Mouse (Mus musculus): ENCODE results near the gene Capn5. TPM values are rescaled to one million over a fixed set of nuclear protein-coding genes. Genes with fewer than 3 reads are reported as not detected.

Gene Capn5
- polyA plus RNA-seq, 1 experiment = 17.0 TPM

- TF ChIP-seq CTCF (IDR thresholded peaks at IDR 0.05; ENCODE audit: low read depth, low read length) (peak; percentile 30), POLR2A (IDR thresholded peaks at IDR 0.05; ENCODE audit: insufficient read depth, low read length) (no peak)
- Histone ChIP-seq H3K27me3 (ENCODE audit: control insufficient read depth, insufficient read depth, low read length, poor library complexity, severe bottlenecking) (no peaks in the 10 kb centered on the region), H3K4me3 (ENCODE audit: low read depth, low read length) (no peak overlapping the region), H3K9me3 (replicated peaks; ENCODE audit: control insufficient read depth, insufficient read depth, low read length, poor library complexity, severe bottlenecking) (no peaks in the 10 kb centered on the region), H3K27ac (ENCODE audit: insufficient read depth, low read length) (no peak overlapping the region), H3K9ac (ENCODE audit: low read depth, poor library complexity, severe bottlenecking) (no peak overlapping the region), H3K36me3 (ENCODE audit: control insufficient read depth, insufficient read depth, low read length, poor library complexity, severe bottlenecking) (no peaks in the 10 kb centered on the region), H3K4me1 (ENCODE audit: control insufficient read depth, insufficient read depth, low read length) (peaks cover 16% of the 10 kb centered on the region)
These were observed 27.5 kb downstream of the Capn5 start for GRCm38 (mm10) chr7:98150525-98150924.

- Histone ChIP-seq H3K9me3 (replicated peaks; ENCODE audit: control insufficient read depth, insufficient read depth, low read length, poor library complexity, severe bottlenecking) (no peaks in the 10 kb centered on the region), H3K4me3 (ENCODE audit: low read depth, low read length) (no peak overlapping the region), H3K27ac (ENCODE audit: insufficient read depth, low read length) (no peak overlapping the region), H3K4me1 (ENCODE audit: control insufficient read depth, insufficient read depth, low read length) (peaks cover 16% of the 10 kb centered on the region), H3K36me3 (ENCODE audit: control insufficient read depth, insufficient read depth, low read length, poor library complexity, severe bottlenecking) (no peaks in the 10 kb centered on the region), H3K9ac (ENCODE audit: low read depth, poor library complexity, severe bottlenecking) (no peak overlapping the region), H3K27me3 (ENCODE audit: control insufficient read depth, insufficient read depth, low read length, poor library complexity, severe bottlenecking) (no peaks in the 10 kb centered on the region)
- TF ChIP-seq EP300 (IDR thresholded peaks at IDR 0.05; ENCODE audit: insufficient read depth, low read depth, low read length) (0 out of 2 replicates have a peak, but pooled peaks have one; percentile 20), POLR2A (IDR thresholded peaks at IDR 0.05; ENCODE audit: insufficient read depth, low read length) (no peak), CTCF (IDR thresholded peaks at IDR 0.05; ENCODE audit: low read depth, low read length) (no peak)
These were observed 28.3 kb downstream of the Capn5 start for GRCm38 (mm10) chr7:98149802-98150201.

GRCm38 (mm10) chr7:98148721-98149407, 29.2 kb downstream of the Capn5 start:
- peaks cover 16% of the 10 kb centered on the region for H3K4me1 ChIP-seq (ENCODE audit: control insufficient read depth, insufficient read depth, low read length)
- H3K4me3 ChIP-seq (ENCODE audit: low read depth, low read length) = no peak overlapping the region
- H3K27ac ChIP-seq (ENCODE audit: insufficient read depth, low read length) = no peak overlapping the region
- no peaks in the 10 kb centered on the region for H3K9me3 ChIP-seq (replicated peaks; ENCODE audit: control insufficient read depth, insufficient read depth, low read length, poor library complexity, severe bottlenecking)
- no peaks in the 10 kb centered on the region for H3K36me3 ChIP-seq (ENCODE audit: control insufficient read depth, insufficient read depth, low read length, poor library complexity, severe bottlenecking)
- no peak overlapping the region for H3K9ac ChIP-seq (ENCODE audit: low read depth, poor library complexity, severe bottlenecking)
- H3K27me3 ChIP-seq (ENCODE audit: control insufficient read depth, insufficient read depth, low read length, poor library complexity, severe bottlenecking) = no peaks in the 10 kb centered on the region
- TF ChIP-seq POLR2A (IDR thresholded peaks at IDR 0.05; ENCODE audit: insufficient read depth, low read length) = no peak

GRCm38 (mm10) chr7:98147766-98148165, 30.3 kb downstream of the Capn5 start:
- H3K4me3 ChIP-seq (ENCODE audit: low read depth, low read length) = no peak overlapping the region
- no peak overlapping the region for H3K27ac ChIP-seq (ENCODE audit: insufficient read depth, low read length)
- no peaks in the 10 kb centered on the region for H3K27me3 ChIP-seq (ENCODE audit: control insufficient read depth, insufficient read depth, low read length, poor library complexity, severe bottlenecking)
- no peaks in the 10 kb centered on the region for H3K36me3 ChIP-seq (ENCODE audit: control insufficient read depth, insufficient read depth, low read length, poor library complexity, severe bottlenecking)
- H3K9ac ChIP-seq (ENCODE audit: low read depth, poor library complexity, severe bottlenecking) = no peak overlapping the region
- TF ChIP-seq CTCF (IDR thresholded peaks at IDR 0.05; ENCODE audit: low read depth, low read length) (no peak), POLR2A (IDR thresholded peaks at IDR 0.05; ENCODE audit: insufficient read depth, low read length) (no peak)
- no peaks in the 10 kb centered on the region for H3K9me3 ChIP-seq (replicated peaks; ENCODE audit: control insufficient read depth, insufficient read depth, low read length, poor library complexity, severe bottlenecking)
- H3K4me1 ChIP-seq (ENCODE audit: control insufficient read depth, insufficient read depth, low read length) = peaks cover 14% of the 10 kb centered on the region

GRCm38 (mm10) chr7:98146447-98146845, 31.6 kb downstream of the Capn5 start:
- Histone ChIP-seq H3K27ac (ENCODE audit: insufficient read depth, low read length) (no peak overlapping the region), H3K27me3 (ENCODE audit: control insufficient read depth, insufficient read depth, low read length, poor library complexity, severe bottlenecking) (no peaks in the 10 kb centered on the region), H3K9me3 (replicated peaks; ENCODE audit: control insufficient read depth, insufficient read depth, low read length, poor library complexity, severe bottlenecking) (no peaks in the 10 kb centered on the region), H3K9ac (ENCODE audit: low read depth, poor library complexity, severe bottlenecking) (no peak overlapping the region), H3K4me3 (ENCODE audit: low read depth, low read length) (no peak overlapping the region), H3K4me1 (ENCODE audit: control insufficient read depth, insufficient read depth, low read length) (peaks cover 7% of the 10 kb centered on the region), H3K36me3 (ENCODE audit: control insufficient read depth, insufficient read depth, low read length, poor library complexity, severe bottlenecking) (no peaks in the 10 kb centered on the region)
- TF ChIP-seq CTCF (IDR thresholded peaks at IDR 0.05; ENCODE audit: low read depth, low read length) = no peak
- no peak for TF ChIP-seq POLR2A (IDR thresholded peaks at IDR 0.05; ENCODE audit: insufficient read depth, low read length)
- no peak for TF ChIP-seq EP300 (IDR thresholded peaks at IDR 0.05; ENCODE audit: insufficient read depth, low read depth, low read length)

GRCm38 (mm10) chr7:98145842-98146446, 32.1 kb downstream of the Capn5 start:
- Histone ChIP-seq H3K4me1 (ENCODE audit: control insufficient read depth, insufficient read depth, low read length) (peaks cover 5% of the 10 kb centered on the region), H3K9ac (ENCODE audit: low read depth, poor library complexity, severe bottlenecking) (no peak overlapping the region), H3K4me3 (ENCODE audit: low read depth, low read length) (no peak overlapping the region), H3K27ac (ENCODE audit: insufficient read depth, low read length) (no peak overlapping the region), H3K36me3 (ENCODE audit: control insufficient read depth, insufficient read depth, low read length, poor library complexity, severe bottlenecking) (no peaks in the 10 kb centered on the region), H3K27me3 (ENCODE audit: control insufficient read depth, insufficient read depth, low read length, poor library complexity, severe bottlenecking) (no peaks in the 10 kb centered on the region), H3K9me3 (replicated peaks; ENCODE audit: control insufficient read depth, insufficient read depth, low read length, poor library complexity, severe bottlenecking) (no peaks in the 10 kb centered on the region)
- TF ChIP-seq EP300 (IDR thresholded peaks at IDR 0.05; ENCODE audit: insufficient read depth, low read depth, low read length) (no peak), POLR2A (IDR thresholded peaks at IDR 0.05; ENCODE audit: insufficient read depth, low read length) (no peak), CTCF (IDR thresholded peaks at IDR 0.05; ENCODE audit: low read depth, low read length) (no peak)
